Mouse (Mus musculus): Measurements from ENCODE around the gene Eif2a.

DNA sequence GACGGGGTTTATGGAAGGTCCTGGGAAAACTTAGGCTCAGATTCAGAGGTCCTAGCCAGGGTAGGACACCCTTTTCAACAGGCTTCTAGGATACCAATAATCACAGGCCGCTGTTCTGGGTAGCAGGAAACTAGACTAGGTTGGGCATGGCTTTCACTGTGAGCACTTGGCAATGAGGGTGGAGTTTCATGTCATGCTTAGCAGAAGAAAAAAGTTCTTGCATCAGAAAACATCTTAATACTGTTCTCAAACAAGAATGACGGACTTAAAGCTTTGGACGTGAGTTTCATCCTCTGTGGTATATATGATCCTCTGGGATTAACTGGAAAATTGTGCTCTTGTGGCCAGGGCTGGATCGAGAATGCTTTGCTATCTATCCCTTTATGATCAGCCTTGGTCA lies 7.8 kb upstream of the Eif2a start:
- TF ChIP-seq CTCF (conservative IDR thresholded peaks at IDR 0.05; ENCODE audit: insufficient read depth, insufficient read length, low read depth, low read length): no peak
- no peak for TF ChIP-seq POLR2A (IDR thresholded peaks at IDR 0.05; ENCODE audit: low read depth, low read length)
